Mouse (Mus musculus) hindbrain, embryonic 14.5 days (tissue): ENCODE data around the gene Wnt7b. TPM values are rescaled to one million over a fixed set of nuclear protein-coding genes. Genes with fewer than 3 reads are reported as not detected.
A peak's percentile ranks its signal among the peaks of the same experiment; 100 is the strongest.

ENCODE experiments used
- ATAC-seq: fragments of 200-750 bp; cut with Nextera tagmentation; 2 replicates; pipeline ENCODE4 v1.8.0; 2017; ENCODE audit warnings: moderate number of reproducible peaks, mild to moderate bottlenecking, moderate TSS enrichment, moderate library complexity; ENCODE audit not compliant: low FRiP score
- DNase-seq: peaks from one replicate; pipeline ENCODE4 v3.0.0-alpha.2; 2015; ENCODE audit warnings: low spot score
- H3K27ac ChIP-seq: fragments of 300-500 bp; sonication (generic); 2 replicates; pipeline ENCODE4 v1.5.1; 2014; ENCODE audit warnings: mild to moderate bottlenecking, moderate library complexity
- H3K27me3 ChIP-seq: fragments of 300-500 bp; sonication (generic); 2 replicates; pipeline ENCODE4 v1.6.1; 2014; ENCODE audit warnings: mild to moderate bottlenecking, low read length, mixed read lengths; ENCODE audit not compliant: control insufficient read depth, insufficient read depth
- H3K36me3 ChIP-seq: fragments of 300-500 bp; sonication (generic); replicated peaks from 2 replicates; pipeline ENCODE4 v1.6.1; 2014; ENCODE audit not compliant: control insufficient read depth, insufficient read depth
- H3K4me1 ChIP-seq: fragments of 300-500 bp; sonication (generic); replicated peaks from 2 replicates; pipeline ENCODE4 v1.6.1; 2014; ENCODE audit warnings: antibody characterized with exemption, low read length, mixed read lengths; ENCODE audit not compliant: control insufficient read depth, insufficient read depth
- H3K4me2 ChIP-seq: fragments of 300-500 bp; sonication (generic); replicated peaks from 2 replicates; pipeline ENCODE4 v1.6.1; 2014; ENCODE audit warnings: mild to moderate bottlenecking, moderate library complexity
- H3K4me3 ChIP-seq: fragments of 300-500 bp; sonication (generic); replicated peaks from 2 replicates; pipeline ENCODE4 v1.5.1; 2014; ENCODE audit warnings: mild to moderate bottlenecking, low read length
- H3K9ac ChIP-seq: fragments of 300-500 bp; sonication (generic); 2 replicates; pipeline ENCODE4 v1.6.1; 2014
- H3K9me3 ChIP-seq: fragments of 300-500 bp; sonication (generic); 2 replicates; pipeline ENCODE4 v1.6.1; 2016; ENCODE audit warnings: low read length; ENCODE audit not compliant: control insufficient read depth
- WGBS: fragments of 180-500 bp; shearing (Covaris S2); extraction: QIAGEN DNeasy Blood & Tissue Kit; methylation state at CpG from one replicate; pipeline ENCODE4 v1.1.7; 2014; 5-methylcytosine and 5-hydroxymethylcytosine counted together
- polyA plus RNA-seq: library from polyadenylated mRNA; unstranded; fragments of >200 nt; fragmentation: Nextera tagmentation; extraction: Ambion mirVana; gene quantifications from 2 replicates; pipeline ENCODE4 v1.2.1, GENCODE M21; 2014

Gene Wnt7b
- polyA plus RNA-seq = 28.1 and 30.8 TPM in 2 replicates

- Histone ChIP-seq H3K4me3 (peak within 1 kb of the TSS; percentile 55), H3K4me2 (peak within 1 kb of the TSS; percentile 100), H3K27me3 (peaks cover 56% of the 10 kb centered on the region), H3K9ac (peak within 1 kb of the TSS; percentile 68), H3K36me3 (no peaks in the 10 kb centered on the region), H3K27ac (peak within 1 kb of the TSS; percentile 49), H3K4me1 (peaks cover 24% of the 10 kb centered on the region; the same call in 1 of the 2 replicates), H3K9me3 (no peaks in the 10 kb centered on the region)
- WGBS = 4% methylated on average over 19 of the region's 19 CpGs
- ATAC-seq (no peak), DNase-seq (no peak)
Observed at GRCm38 (mm10) chr15:85582356-85582910, at the start of gene Wnt7b. TSS of gene Wnt7b (minus strand) at chr15:85582473.

GRCm38 (mm10) chr15:85631591-85631990 is 49.3 kb upstream of the Wnt7b start:
- no peak overlapping the region for H3K27ac ChIP-seq
- WGBS = 41% methylated on average over 2 of the region's 2 CpGs

GRCm38 (mm10) chr15:85629924-85630545 is 47.8 kb upstream of the Wnt7b start:
- H3K4me2 ChIP-seq = no peak overlapping the region
- no peak overlapping the region for H3K4me3 ChIP-seq
- H3K36me3 ChIP-seq = no peaks in the 10 kb centered on the region
- ATAC-seq = no peak
- no peaks in the 10 kb centered on the region for H3K9me3 ChIP-seq
- no peak overlapping the region for H3K9ac ChIP-seq
- H3K4me1 ChIP-seq = peaks cover 13% of the 10 kb centered on the region; the same call in 1 of the 2 replicates
- no peaks in the 10 kb centered on the region for H3K27me3 ChIP-seq
- DNase-seq = no peak
- H3K27ac ChIP-seq = no peak overlapping the region; the same call in 1 of the 2 replicates
- whole genome bisulfite sequencing = 72% methylated on average over 7 of the region's 7 CpGs

More at GRCm38 (mm10) chr15:85631591-85631990, 49.3 kb upstream of the Wnt7b start:
- no peak overlapping the region for H3K4me3 ChIP-seq
- H3K9ac ChIP-seq = no peak overlapping the region
- peaks cover 10% of the 10 kb centered on the region; the same call in 1 of the 2 replicates for H3K4me1 ChIP-seq
- H3K36me3 ChIP-seq = no peaks in the 10 kb centered on the region
- no peak overlapping the region for H3K4me2 ChIP-seq
- ATAC-seq = no peak
- no peaks in the 10 kb centered on the region for H3K27me3 ChIP-seq
- no peaks in the 10 kb centered on the region for H3K9me3 ChIP-seq
- no peak for DNase-seq

- H3K27ac ChIP-seq = peak overlapping the region; percentile 72
- H3K4me3 ChIP-seq = peak overlapping the region; percentile 41
- H3K9me3 ChIP-seq = no peaks in the 10 kb centered on the region
- H3K9ac ChIP-seq = peak overlapping the region; percentile 68
- no peaks in the 10 kb centered on the region for H3K36me3 ChIP-seq
- WGBS = under 1% methylated on average over 67 of the region's 68 CpGs
- 0 out of 2 replicates have a peak, but pooled peaks cover 4% of the 10 kb centered on the region for H3K4me1 ChIP-seq
- peak overlapping the region; percentile 77 for H3K4me2 ChIP-seq
- H3K27me3 ChIP-seq = no peaks in the 10 kb centered on the region
- DNase-seq (peak; percentile 65), ATAC-seq (peak; percentile 90)
Observed at GRCm38 (mm10) chr15:85625666-85626279, 43.5 kb upstream of the Wnt7b start.

- no peaks in the 10 kb centered on the region for H3K9me3 ChIP-seq
- H3K4me1 ChIP-seq = 0 out of 2 replicates have a peak, but pooled peaks cover 4% of the 10 kb centered on the region
- H3K4me2 ChIP-seq = no peak overlapping the region
- 77% methylated on average over 13 of the region's 13 CpGs for WGBS
- H3K4me3 ChIP-seq = no peak overlapping the region
- ATAC-seq (no peak), DNase-seq (no peak)
- no peak overlapping the region for H3K27ac ChIP-seq
- H3K9ac ChIP-seq = no peak overlapping the region
- H3K27me3 ChIP-seq = 0 out of 2 replicates have a peak, but pooled peaks cover 4% of the 10 kb centered on the region
- no peaks in the 10 kb centered on the region for H3K36me3 ChIP-seq
Observed at GRCm38 (mm10) chr15:85622213-85622612, 39.9 kb upstream of the Wnt7b start.

- ATAC-seq = no peak
- no peak overlapping the region for H3K27ac ChIP-seq
- H3K4me1 ChIP-seq = peaks cover 17% of the 10 kb centered on the region
- H3K9me3 ChIP-seq = no peaks in the 10 kb centered on the region
- H3K36me3 ChIP-seq = no peaks in the 10 kb centered on the region
- 36% methylated on average over 20 of the region's 21 CpGs for WGBS
- no peak overlapping the region for H3K4me3 ChIP-seq
- no peak for DNase-seq
- peaks cover 4% of the 10 kb centered on the region; the same call in 1 of the 2 replicates for H3K27me3 ChIP-seq
- no peak overlapping the region; the same call in 1 of the 2 replicates for H3K4me2 ChIP-seq
- no peak overlapping the region for H3K9ac ChIP-seq
Observed at GRCm38 (mm10) chr15:85615537-85616100, 33.3 kb upstream of the Wnt7b start.

GRCm38 (mm10) chr15:85615075-85615474 is 32.8 kb upstream of the Wnt7b start:
- 0 out of 2 replicates have a peak overlapping the region, but pooled peaks have one; percentile 81 for H3K27ac ChIP-seq
- peaks cover 4% of the 10 kb centered on the region; the same call in 1 of the 2 replicates for H3K27me3 ChIP-seq
- ATAC-seq (no peak), DNase-seq (no peak)
- no peak overlapping the region for H3K4me3 ChIP-seq
- WGBS = 45% methylated on average over 22 of the region's 22 CpGs
- H3K9me3 ChIP-seq = no peaks in the 10 kb centered on the region
- H3K4me1 ChIP-seq = peaks cover 17% of the 10 kb centered on the region
- H3K9ac ChIP-seq = no peak overlapping the region
- no peak overlapping the region; the same call in 1 of the 2 replicates for H3K4me2 ChIP-seq
- H3K36me3 ChIP-seq = no peaks in the 10 kb centered on the region

GRCm38 (mm10) chr15:85613358-85614266 is 31.3 kb upstream of the Wnt7b start:
- Histone ChIP-seq H3K9me3 (no peaks in the 10 kb centered on the region), H3K27me3 (no peaks in the 10 kb centered on the region; the same call in 1 of the 2 replicates), H3K4me1 (peaks cover 17% of the 10 kb centered on the region), H3K27ac (peak overlapping the region; percentile 81), H3K9ac (no peak overlapping the region), H3K4me3 (no peak overlapping the region), H3K4me2 (peak overlapping the region; percentile 0; the same call in 1 of the 2 replicates), H3K36me3 (no peaks in the 10 kb centered on the region)
- DNase-seq = peak; percentile 52
- ATAC-seq = peak; percentile 86
- 48% methylated on average over 17 of the region's 17 CpGs for whole genome bisulfite sequencing
